Mouse (Mus musculus): Measurements from ENCODE around the gene Btbd35f28. TPM values are rescaled to one million over a fixed set of nuclear protein-coding genes. Genes with fewer than 3 reads are reported as not detected.

Btbd35f28 gene
- polyA plus RNA-seq (2012; rRNA removed): not detected in 2 replicates

DNA sequence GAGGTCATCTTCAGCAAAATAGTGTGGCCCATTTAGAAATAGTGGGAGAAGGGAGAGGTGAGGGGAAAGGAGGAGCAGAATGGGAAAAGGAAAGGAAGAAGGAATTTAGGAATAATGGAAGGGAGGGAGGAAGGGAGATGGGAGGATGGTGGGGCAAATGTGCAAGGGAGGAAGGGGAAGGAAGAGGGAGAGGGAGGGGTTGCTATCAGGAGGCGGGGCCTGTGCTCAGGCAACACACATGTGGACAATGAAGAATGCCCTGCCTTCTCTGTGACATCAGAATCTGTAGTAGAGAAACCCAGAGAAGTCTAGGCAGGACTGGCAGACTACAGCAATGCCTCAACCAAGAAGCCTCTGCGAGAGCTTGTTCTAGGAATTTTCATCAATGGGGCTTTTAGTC is at the start of gene Btbd35f28:
TSS of gene Btbd35f28 (plus strand) at position 301 of the 400 bp plus-strand sequence.

Other genes starting within 250 kb of the Btbd35f28 start
- not detected in 2 replicates for gene Btbd35f16, start 239.6 kb upstream of the Btbd35f28 start, polyA plus RNA-seq (2012; rRNA removed)
- gene Btbd35f3, start 158.9 kb upstream of the Btbd35f28 start, polyA plus RNA-seq (2012; rRNA removed): not detected in 2 replicates
- not detected in 2 replicates for gene Btbd35f20, start 94.7 kb downstream of the Btbd35f28 start, polyA plus RNA-seq (2012; rRNA removed)
- not detected in 2 replicates for gene Btbd35f17, start 174.1 kb downstream of the Btbd35f28 start, polyA plus RNA-seq (2012; rRNA removed)

Measured in central nervous system, embryonic 14 days (tissue).